ENCODE assay signal across 8 mouse cellular contexts in the genomic region with DNA sequence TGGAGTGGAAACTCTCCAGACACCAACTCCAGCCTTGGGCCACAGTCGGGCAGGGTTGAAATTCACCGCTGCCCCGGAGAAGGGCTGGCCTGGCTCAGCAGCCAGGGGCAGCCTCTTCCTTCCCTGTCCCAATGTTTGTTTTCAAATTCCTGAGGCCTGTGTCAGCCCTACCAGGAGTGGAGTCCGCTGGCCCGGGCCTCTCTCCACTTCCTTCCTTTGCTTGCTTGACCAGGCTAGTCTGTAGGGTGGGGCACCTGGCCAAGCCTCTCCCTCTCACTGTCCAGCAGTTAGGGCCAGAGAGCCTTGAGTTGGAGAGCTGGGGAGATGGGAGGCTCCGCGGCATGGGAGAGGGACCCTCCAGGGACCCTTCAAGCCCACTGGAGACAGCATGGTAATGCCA. TPM values are rescaled to one million over a fixed set of nuclear protein-coding genes. Genes with fewer than 3 reads are reported as not detected.
DNase-seq lines count a peak whose midpoint lies in the region; ATAC-seq and TF ChIP-seq lines count a peak whose summit lies in the region.

No protein-coding gene starts in this region.

- WGBS in heart, embryonic 15.5 days: 35% methylated on average over 7 of the region's 7 CpGs
- WGBS in kidney, postnatal 0 days: 8% methylated on average over 7 of the region's 7 CpGs

- H3K4me2 ChIP-seq in heart, embryonic 15.5 days: peak overlapping the region; percentile 24; the same call in 1 of the 2 replicates
- peak overlapping the region; percentile 10 for H3K4me2 ChIP-seq in kidney, postnatal 0 days (ENCODE audit: low read length)

- no peak for TF ChIP-seq CTCF in ES-Bruce4 (IDR thresholded peaks at IDR 0.05; ENCODE audit: low read depth, low read length)
- TF ChIP-seq CTCF in kidney, postnatal 0 days (IDR thresholded peaks at IDR 0.05; ENCODE audit: low read depth): peak; percentile 48; the same call in 1 of the 2 replicates

- peaks cover 29% of the 10 kb centered on the region for H3K4me1 ChIP-seq in ES-Bruce4 (ENCODE audit: control insufficient read depth, insufficient read depth, low read length)
- peaks cover 46% of the 10 kb centered on the region for H3K4me1 ChIP-seq in heart, embryonic 15.5 days (replicated peaks)
- peaks cover 28% of the 10 kb centered on the region for H3K4me1 ChIP-seq in kidney, postnatal 0 days (replicated peaks; ENCODE audit: insufficient read depth, low read length)

- no peaks in the 10 kb centered on the region for H3K36me3 ChIP-seq in ES-Bruce4 (ENCODE audit: control insufficient read depth, insufficient read depth, low read length, poor library complexity, severe bottlenecking)
- H3K36me3 ChIP-seq in heart, embryonic 15.5 days: no peaks in the 10 kb centered on the region
- H3K36me3 ChIP-seq in kidney, postnatal 0 days (ENCODE audit: insufficient read depth, low read length): no peaks in the 10 kb centered on the region

- peak overlapping the region; percentile 43 for H3K9ac ChIP-seq in ES-Bruce4 (ENCODE audit: low read depth, poor library complexity, severe bottlenecking)
- H3K9ac ChIP-seq in heart, embryonic 15.5 days: peak overlapping the region; percentile 19; the same call in 1 of the 2 replicates
- 0 out of 2 replicates have a peak overlapping the region, but pooled peaks have one; percentile 13 for H3K9ac ChIP-seq in kidney, postnatal 0 days (ENCODE audit: low read depth, low read length)

- H3K4me3 ChIP-seq in ES-Bruce4 (ENCODE audit: low read depth, low read length): peak overlapping the region; percentile 20; the same call in 1 of the 2 replicates
- H3K4me3 ChIP-seq in heart, embryonic 15.5 days: no peak overlapping the region
- no peak overlapping the region for H3K4me3 ChIP-seq in kidney, postnatal 0 days (replicated peaks; ENCODE audit: low read depth, low read length)

- peak; percentile 70 for ATAC-seq in heart, embryonic 15.5 days (replicated peaks; ENCODE audit: insufficient number of reproducible peaks, insufficient read depth, low FRiP score, low read depth)
- peak; percentile 74 for ATAC-seq in kidney, postnatal 0 days (replicated peaks; ENCODE audit: low FRiP score, low read depth)

- TF ChIP-seq POLR2A in ES-Bruce4 (IDR thresholded peaks at IDR 0.05; ENCODE audit: insufficient read depth, low read length): no peak

- peak; percentile 42 for DNase-seq in embryo, embryonic 11 days
- DNase-seq in kidney, postnatal 0 days (ENCODE audit: low spot score): peak; percentile 93
- DNase-seq in lung, postnatal 25 days (ENCODE audit: low spot score): peak; percentile 96
- peak; percentile 78 for DNase-seq in urinary bladder, postnatal 25 days (ENCODE audit: low spot score)
- no peak for DNase-seq in cerebellum, adult 9-10 months
- DNase-seq in frontal cortex, postnatal 10 days (ENCODE audit: low spot score in 2 of 2): no peak

- H3K9me3 ChIP-seq in ES-Bruce4 (replicated peaks; ENCODE audit: control insufficient read depth, insufficient read depth, low read length, poor library complexity, severe bottlenecking): no peaks in the 10 kb centered on the region
- no peaks in the 10 kb centered on the region for H3K9me3 ChIP-seq in heart, embryonic 15.5 days (replicated peaks)
- H3K9me3 ChIP-seq in kidney, postnatal 0 days (replicated peaks; ENCODE audit: low read length): no peaks in the 10 kb centered on the region

- H3K27ac ChIP-seq in ES-Bruce4 (ENCODE audit: insufficient read depth, low read length): peak overlapping the region; percentile 91
- peak overlapping the region; percentile 83 for H3K27ac ChIP-seq in heart, embryonic 15.5 days
- H3K27ac ChIP-seq in kidney, postnatal 0 days: peak overlapping the region; percentile 89

- TF ChIP-seq EP300 in ES-Bruce4 (IDR thresholded peaks at IDR 0.05; ENCODE audit: insufficient read depth, low read depth, low read length): 0 out of 2 replicates have a peak, but pooled peaks have one; percentile 29

- H3K27me3 ChIP-seq in ES-Bruce4 (ENCODE audit: control insufficient read depth, insufficient read depth, low read length, poor library complexity, severe bottlenecking): no peaks in the 10 kb centered on the region
- peaks cover 7% of the 10 kb centered on the region; the same call in 1 of the 2 replicates for H3K27me3 ChIP-seq in heart, embryonic 15.5 days
- H3K27me3 ChIP-seq in kidney, postnatal 0 days (ENCODE audit: insufficient read depth, low read length): no peaks in the 10 kb centered on the region

RNA-seq across cellular contexts. Expression of gene Epha2, which starts 22.9 kb away (rescaled TPM):
- polyA plus RNA-seq in ES-Bruce4 (2011; ENCODE audit: insufficient read depth, insufficient read length, low read depth, missing spikeins): 44.7 and 51.3 TPM in 2 replicates
- 2.7 and 4.2 TPM in 2 replicates for polyA plus RNA-seq in heart, embryonic 15.5 days (2015; fragmentation: Nextera tagmentation; extraction: Ambion mirVana)
- polyA plus RNA-seq in kidney, postnatal 0 days (2015; fragmentation: Nextera tagmentation; extraction: Ambion mirVana): 5.6 and 5.8 TPM in 2 replicates

RNA-seq across cellular contexts. Expression of gene Arhgef19, which starts 38.9 kb away (rescaled TPM):
- 7.5 and 8.3 TPM in 2 replicates for polyA plus RNA-seq in ES-Bruce4 (2011; ENCODE audit: insufficient read depth, insufficient read length, low read depth, missing spikeins)
- 3.2 and 5.7 TPM in 2 replicates for polyA plus RNA-seq in heart, embryonic 15.5 days (2015; fragmentation: Nextera tagmentation; extraction: Ambion mirVana)
- polyA plus RNA-seq in kidney, postnatal 0 days (2015; fragmentation: Nextera tagmentation; extraction: Ambion mirVana): 5.2 and 5.7 TPM in 2 replicates

Comparison
In these comparisons a context has a peak if more than half of its experiments do, and no peak if none do; other contexts are left out.
1. DNase-seq: peak in embryo, embryonic 11 days (single experiment), kidney, postnatal 0 days (single experiment), lung, postnatal 25 days (single experiment) and urinary bladder, postnatal 25 days (single experiment); none in cerebellum, adult 9-10 months (single experiment) and frontal cortex, postnatal 10 days (0 of 2).
2. Peak in every context shown above with its lines, with median percentiles within 50 percentile points of each other: H3K27ac ChIP-seq and H3K9ac ChIP-seq.